Mouse (Mus musculus) hindlimb bud, embryonic 11.5 days (tissue): ENCODE measurements around the gene Cpox.

Experiments used
- DNase-seq: peaks from one replicate; pipeline ENCODE4 v3.0.0-alpha.2; 2012; ENCODE audit warnings: low read depth, low spot score; ENCODE audit errors: extremely low spot score

The Cpox gene

GRCm38 (mm10) chr16:58668586-58668985 is 1.5 kb upstream of the Cpox start:
- DNase-seq, result no peak

GRCm38 (mm10) chr16:58669264-58669663 is 828 bp upstream of the Cpox start:
- no peak for DNase-seq

DNA sequence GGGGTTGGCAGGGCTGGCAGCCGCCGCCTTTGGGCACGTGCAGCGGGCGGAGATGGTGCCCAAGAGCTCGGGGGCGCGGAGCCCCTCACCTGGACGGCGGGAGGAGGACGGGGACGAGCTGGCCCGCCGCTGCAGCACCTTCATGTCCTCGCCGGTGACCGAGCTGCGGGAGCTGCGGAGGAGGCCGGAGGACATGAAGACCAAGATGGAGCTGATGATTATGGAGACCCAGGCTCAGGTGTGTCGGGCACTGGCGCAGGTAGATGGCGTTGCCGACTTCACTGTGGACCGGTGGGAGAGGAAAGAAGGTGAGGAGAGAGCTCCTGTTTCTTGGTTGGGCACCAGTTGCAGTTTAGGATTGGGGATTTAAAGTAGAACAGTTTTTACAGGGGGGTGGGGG is 551 bp downstream of the Cpox start:
- no peak for DNase-seq

DNA sequence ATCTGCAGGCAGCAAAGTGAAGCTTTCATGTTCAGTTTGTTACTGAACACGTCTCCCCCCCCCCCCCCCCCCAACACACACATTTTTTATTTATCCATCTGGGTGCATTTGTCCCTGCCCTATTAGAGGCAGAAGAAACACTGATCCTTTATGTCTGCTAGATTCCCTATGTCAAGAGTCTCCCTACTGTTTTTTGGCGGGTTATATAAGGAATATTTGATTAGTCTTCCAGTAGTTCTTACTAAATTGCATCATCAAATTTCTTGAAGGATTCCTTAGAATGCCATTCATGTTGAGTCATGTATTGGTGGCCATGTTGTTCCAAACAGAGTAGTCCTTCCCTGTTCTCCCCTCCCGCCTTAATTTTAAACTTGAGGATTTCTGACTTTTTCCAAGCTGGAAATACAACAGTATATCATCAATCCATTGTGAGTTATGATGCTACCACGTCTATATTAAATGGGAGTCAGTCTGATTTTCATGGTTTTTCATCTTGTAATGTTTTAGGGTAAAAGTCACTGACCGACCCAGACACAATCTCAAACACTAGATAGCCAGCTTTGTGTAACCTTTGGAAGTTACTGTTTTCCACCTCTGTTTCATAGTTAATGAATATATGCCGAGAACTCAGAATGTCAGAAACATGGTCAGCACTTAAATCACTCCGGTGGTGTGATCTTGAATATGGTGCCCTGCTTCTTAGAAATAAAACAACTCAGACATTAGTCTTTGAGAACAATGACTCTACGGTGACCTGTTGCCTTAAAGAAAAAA is 1.3 kb downstream of the Cpox start:
- DNase-seq, result no peak

- DNase-seq, result no peak
Measured at GRCm38 (mm10) chr16:58672396-58672795, 2.3 kb downstream of the Cpox start.

DNA sequence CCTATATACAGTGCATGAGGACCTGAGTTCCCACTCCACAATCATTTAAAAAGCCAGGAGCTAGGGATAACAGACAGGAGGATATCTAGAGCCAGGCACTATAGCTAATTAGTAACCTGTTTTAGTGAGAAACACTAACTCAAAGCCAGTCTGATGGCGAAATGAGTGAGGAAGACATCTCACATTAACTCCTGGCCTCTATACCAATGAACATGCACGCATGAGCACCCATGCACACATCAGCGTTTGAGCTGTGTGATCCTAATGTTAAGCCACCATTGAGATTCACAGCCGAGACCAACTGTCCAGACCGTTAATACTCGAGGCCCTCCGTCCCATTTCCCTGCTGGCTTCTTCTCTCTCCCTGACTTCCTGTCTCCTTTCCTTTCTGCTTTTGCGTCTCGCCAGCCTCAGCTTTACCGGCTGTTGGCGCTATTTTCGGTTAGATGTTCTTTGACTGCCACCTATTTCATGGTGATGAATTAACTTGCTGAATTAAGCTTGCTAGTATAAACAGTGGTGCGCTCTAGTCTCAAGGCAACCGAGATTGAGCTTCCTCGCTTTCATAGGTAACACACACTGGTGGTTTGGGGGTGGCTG is 3.8 kb downstream of the Cpox start:
- DNase-seq, result no peak

DNA sequence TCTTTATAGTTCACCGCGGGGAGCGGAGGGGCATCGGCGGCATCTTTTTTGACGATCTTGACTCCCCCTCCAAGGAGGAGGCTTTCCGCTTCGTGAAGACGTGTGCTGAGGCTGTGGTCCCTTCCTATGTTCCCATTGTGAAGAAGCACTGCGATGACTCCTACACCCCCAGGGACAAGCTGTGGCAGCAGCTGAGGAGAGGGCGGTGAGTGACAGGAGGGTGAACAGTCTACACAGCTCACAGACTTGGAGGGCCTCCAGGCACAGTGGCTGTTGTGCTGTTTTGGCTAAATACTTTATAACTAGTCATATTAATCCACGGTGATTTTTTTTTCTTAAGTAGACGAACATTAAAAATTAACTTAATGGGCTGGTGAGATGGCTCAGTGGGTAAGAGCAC is 5.2 kb downstream of the Cpox start:
- DNase-seq, result no peak

DNA sequence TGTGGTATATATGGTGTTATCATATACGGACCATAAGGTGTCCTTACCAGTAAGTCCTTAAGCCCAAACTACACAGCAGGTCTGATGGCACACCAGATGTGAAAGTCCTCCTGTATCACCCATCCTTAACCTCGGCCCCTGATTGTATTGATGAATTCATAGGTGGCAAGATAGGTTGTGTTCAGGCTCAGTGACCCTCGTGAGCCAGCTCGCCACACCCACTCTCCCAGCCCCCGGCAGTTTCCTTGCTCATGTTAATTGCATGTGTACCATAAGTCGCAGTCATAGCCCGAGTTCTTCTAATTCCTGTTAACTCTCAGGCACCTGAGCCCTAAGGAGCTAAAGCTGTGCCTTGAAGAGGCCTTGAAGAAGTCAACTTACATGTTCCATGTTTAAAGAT is 6.1 kb downstream of the Cpox start:
- no peak for DNase-seq

DNA sequence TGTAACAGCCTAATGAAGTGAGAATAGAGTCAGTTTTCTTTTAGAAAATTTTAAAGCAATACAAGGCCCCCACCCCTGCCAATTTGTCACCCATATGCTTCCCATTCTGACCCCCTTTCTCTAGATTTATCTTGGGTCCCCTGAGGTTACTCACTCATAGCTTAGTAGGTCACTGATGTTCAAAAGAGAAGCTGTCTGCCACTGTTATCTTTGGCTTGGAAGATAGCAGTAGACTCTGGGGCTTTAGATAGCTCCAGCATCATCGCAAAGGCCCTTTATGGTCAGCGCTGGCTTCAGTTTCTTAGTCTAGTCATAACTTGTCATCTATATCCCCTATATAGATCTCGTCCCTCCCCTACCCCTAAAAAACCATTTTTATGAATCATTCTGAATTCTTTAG is 6.5 kb downstream of the Cpox start:
- DNase-seq, result no peak

DNA sequence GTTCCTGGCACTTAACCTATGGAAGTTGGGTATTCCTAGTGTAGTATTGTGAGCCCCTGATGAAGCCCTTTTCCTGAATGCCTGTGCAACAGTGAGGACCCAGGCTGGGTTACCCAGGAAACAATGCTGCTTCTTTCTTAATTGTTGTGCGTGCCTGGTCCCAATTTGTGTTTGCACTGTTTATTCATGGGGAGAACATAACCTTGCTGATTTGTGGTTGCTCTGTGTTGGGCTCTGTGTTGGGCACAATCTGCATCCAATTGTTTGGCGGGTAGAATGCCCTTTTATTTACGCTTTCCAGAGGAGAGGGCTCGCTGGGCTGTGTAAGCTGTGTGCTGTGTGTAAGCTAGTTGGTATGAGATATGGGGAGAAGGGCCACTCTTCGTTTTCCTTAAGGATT is 7.4 kb downstream of the Cpox start:
- DNase-seq, result no peak

DNA sequence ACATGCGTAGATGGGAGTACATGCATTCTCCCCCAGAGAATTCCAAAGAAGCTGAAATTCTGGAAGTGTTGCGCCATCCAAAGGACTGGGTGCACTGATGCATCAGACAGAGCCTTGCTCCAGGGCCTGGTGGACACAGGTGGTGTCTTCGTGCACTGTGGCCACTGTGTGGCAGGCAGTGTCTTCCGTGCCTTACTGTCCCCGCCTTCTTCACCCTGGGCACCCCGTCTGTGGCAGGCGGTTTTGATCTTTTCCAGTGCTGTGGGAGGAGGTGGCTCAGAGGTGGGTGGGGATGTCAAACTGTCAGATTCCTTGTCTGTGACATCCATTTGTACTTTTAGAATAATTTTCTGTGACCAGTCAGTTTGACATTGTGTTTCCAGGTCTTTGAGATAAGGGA is 8.6 kb downstream of the Cpox start:
- DNase-seq, result no peak

GRCm38 (mm10) chr16:58682046-58682445 is 12.0 kb downstream of the Cpox start:
- no peak for DNase-seq

GRCm38 (mm10) chr16:58682870-58683269 is 12.8 kb downstream of the Cpox start:
- DNase-seq, result no peak

- DNase-seq, result no peak
Measured at GRCm38 (mm10) chr16:58683911-58684310, 13.8 kb downstream of the Cpox start.

DNA sequence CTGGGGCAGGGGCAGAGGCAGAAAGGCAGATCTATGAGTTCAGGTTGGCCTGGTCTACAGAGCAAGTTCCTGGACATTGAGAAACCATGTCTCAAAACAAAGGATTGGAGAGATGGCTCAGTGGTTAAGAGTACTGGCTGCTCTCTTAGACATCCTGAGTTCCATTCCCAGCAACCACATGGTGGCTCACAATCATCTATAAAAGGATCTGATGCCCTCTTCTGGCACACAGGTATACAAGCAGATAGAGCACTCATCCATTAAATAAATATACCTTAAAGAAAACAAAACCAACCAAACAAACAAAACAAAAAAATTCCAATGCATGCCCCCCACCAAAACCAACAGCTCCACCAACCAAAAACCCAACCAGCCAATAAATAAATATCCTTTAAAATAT is 14.4 kb downstream of the Cpox start:
- no peak for DNase-seq

DNA sequence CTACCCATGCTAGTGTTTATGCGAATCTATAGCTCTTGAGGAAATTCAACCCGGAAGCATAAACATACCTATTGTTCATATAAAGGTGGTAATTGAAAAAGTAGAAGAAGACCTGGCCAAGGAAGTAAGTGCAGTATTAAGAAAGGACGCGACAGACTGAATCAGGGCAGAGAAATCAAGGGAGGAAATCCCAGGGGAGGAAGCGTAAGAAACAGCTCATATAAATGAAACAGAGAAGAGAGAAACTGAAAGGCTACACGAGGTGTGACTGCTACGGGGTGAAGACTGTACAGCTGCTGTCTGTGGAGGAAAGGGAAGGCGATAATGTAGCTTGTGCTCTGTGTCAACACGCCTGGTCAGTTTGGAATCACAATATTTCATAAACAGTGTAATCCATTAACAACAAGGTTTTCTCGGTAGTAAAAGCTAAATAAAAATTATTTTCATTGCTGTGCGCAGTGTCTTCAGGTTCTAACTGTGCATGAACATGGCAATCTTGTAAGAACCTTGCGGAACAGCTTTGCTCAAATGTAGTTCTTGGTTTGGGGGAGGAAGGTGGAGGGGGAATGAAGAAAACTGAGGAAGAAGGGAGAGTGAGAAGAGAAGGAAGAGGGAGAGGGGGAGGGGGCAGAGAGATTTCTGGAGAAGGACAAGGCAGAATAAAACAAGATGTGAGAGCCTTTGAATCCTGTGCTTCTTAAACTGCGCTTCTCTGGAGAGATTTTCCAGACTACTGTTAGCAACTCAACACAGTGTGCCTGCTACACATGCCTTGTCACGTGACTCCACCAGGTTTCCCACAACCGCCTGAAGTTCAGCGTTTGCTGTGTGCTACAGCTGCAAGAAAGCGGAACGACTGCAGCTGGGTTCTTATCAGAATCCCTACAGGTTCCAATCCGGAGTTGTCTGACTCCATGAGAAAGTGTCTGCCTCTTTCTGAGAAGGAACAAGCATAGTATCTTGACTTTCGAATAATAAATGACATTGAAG is 15.8 kb downstream of the Cpox start:
- DNase-seq, result no peak

DNA sequence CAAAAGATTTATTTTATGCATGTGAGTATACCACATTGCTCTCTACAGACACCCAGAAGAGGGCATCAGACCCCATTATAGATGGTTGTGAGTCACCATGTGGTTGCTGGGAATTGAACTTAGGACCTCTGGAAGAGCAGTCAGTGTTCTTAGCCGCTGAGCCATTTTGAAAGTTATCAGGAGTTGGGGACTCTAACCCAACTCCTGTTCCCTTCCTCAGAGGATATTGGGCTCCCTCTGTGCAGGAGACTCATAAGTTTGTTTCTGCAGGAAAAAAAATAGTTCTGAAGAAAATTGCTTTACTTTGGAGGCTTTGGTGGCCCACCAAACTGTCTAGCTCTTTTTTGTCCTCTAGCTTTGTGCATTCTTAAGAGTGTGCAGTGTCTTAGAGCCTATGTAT is 18.4 kb downstream of the Cpox start:
- DNase-seq, result no peak

DNA sequence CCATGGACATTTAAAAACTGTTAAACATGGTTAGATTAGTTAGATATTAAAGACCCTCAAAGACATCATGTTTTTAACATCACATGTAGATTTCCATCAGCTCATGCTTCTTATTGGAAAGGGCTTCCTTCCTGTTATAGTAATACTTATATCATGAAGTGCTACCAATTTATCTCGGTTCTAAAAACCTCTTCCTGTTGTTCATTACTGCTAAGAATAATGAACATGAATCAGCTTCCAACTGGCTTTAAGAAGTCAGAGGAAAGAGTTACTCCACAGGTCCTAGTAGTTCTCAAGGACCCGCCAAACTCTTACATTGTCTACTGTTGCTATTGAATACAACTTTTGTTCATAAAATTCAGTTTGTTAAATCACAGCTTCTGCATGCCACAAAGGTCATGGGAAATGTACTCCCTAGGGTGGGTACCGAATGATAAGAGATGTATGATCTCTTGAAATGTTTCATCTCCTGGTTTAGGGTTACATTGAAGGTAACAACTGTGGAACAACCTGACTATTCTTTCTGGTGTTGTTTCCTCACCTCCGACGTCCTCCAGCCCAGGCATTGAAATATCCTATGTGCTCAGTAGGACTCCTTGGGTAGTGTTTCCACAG is 19.6 kb downstream of the Cpox start:
- no peak for DNase-seq

DNA sequence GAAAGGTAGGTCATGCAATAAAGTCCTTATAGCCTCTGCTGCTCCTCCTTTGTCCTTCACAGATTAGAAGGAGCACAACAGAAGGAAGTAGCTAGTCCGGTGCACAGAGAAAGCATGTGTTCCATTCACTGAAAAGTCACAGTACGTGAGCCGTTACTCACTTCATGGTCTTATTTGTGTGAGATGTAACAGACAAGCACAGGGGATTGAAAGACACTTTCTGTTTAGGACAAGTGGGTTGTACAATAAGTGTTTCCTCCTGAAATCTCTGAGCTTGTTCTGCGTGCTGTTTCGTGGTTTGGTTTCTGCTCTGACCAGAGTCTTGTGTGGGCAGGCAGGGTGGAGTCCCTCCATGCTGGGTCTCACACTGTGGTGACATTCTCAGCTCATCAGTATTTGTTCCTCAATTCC is 20.2 kb downstream of the Cpox start:
- DNase-seq, result no peak

GRCm38 (mm10) chr16:58694091-58694490 is 24.0 kb downstream of the Cpox start:
- no peak for DNase-seq

GRCm38 (mm10) chr16:58696796-58697195 is 26.7 kb downstream of the Cpox start:
- DNase-seq, result no peak
